Mouse (Mus musculus) megakaryocyte, embryonic 14.5 days (primary cell): ENCODE results near the gene Ly6g6e.

Experiments used
- FLI1 ChIP-seq: IDR thresholded peaks from 2 replicates; pipeline ENCODE4 v1.6.1; 2012; ENCODE audit warnings: low read length, inconsistent platforms, mixed read lengths
- GATA1 ChIP-seq: IDR thresholded peaks from 3 replicates; pipeline ENCODE4 v1.6.1; 2012; ENCODE audit warnings: mixed read lengths, low read length, inconsistent platforms, borderline replicate concordance

- TF ChIP-seq GATA1 (no peak), FLI1 (no peak)
Observed at GRCm38 (mm10) chr17:35049561-35050016, 27.1 kb upstream of the Ly6g6e start, which contains the start of gene Clic1.
